Mouse (Mus musculus): ENCODE results near the gene Abhd17b. TPM values are rescaled to one million over a fixed set of nuclear protein-coding genes. Genes with fewer than 3 reads are reported as not detected.
A peak's percentile ranks its signal among the peaks of the same experiment; 100 is the strongest.

The Abhd17b gene
- polyA plus RNA-seq, 1 experiment from 2014 or later = 41.4 TPM

DNA sequence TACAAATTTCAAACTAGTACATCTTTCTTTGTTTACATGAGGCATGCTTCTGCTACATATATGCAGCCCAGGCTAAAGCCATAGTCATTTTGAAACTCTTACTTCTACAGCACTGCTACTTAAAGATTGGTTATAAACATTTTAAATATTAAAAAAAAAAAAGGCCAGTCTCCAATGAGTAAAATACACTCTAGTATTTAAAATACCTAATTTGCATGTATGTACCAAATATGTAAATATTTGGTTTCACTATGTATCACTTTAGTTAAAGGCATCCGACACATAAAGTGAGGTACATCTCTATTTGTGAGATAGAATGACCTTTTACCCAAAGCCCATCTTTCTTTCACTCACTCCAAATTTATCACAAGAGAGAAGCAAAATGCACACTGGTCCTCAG, 24.0 kb upstream of the Abhd17b start:
- Histone ChIP-seq H3K4me2 (replicated peaks) (no peak overlapping the region), H3K4me3 (no peak overlapping the region), H3K4me1 (0 out of 2 replicates have a peak, but pooled peaks cover 3% of the 10 kb centered on the region), H3K9ac (no peak overlapping the region), H3K27ac (no peak overlapping the region), H3K9me3 (no peaks in the 10 kb centered on the region), H3K36me3 (no peaks in the 10 kb centered on the region), H3K27me3 (no peaks in the 10 kb centered on the region)
- 95% methylated on average over 1 of the region's 1 CpGs for WGBS
- ATAC-seq (ENCODE audit: insufficient number of reproducible peaks, insufficient read depth, low FRiP score, low TSS enrichment) = no peak

DNA sequence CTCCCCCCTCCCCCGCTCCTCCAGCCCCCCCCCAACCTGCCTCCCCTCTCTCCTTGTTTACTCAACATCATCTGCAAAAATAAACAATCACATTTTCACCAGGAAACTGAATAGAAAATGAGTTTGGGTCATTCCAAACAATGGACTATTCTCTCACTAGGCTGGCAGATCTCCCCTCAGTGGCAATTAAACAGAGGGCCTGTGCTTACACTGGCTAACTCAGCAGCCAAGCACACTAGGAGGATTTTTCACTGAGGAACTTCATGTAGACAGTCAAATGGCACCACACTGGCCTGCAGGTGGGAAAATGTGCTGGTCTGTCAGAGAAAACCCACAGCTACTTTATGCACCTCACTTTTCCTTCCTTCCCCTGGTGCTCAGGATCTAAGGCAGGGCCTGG, 23.5 kb upstream of the Abhd17b start:
- Histone ChIP-seq H3K4me3 (no peak overlapping the region), H3K27me3 (no peaks in the 10 kb centered on the region), H3K36me3 (no peaks in the 10 kb centered on the region), H3K4me2 (replicated peaks) (no peak overlapping the region), H3K4me1 (0 out of 2 replicates have a peak, but pooled peaks cover 3% of the 10 kb centered on the region), H3K9ac (no peak overlapping the region), H3K9me3 (no peaks in the 10 kb centered on the region), H3K27ac (no peak overlapping the region)
- no peak for ATAC-seq (ENCODE audit: insufficient number of reproducible peaks, insufficient read depth, low FRiP score, low TSS enrichment)
- 57% methylated on average over 1 of the region's 1 CpGs for WGBS

DNA sequence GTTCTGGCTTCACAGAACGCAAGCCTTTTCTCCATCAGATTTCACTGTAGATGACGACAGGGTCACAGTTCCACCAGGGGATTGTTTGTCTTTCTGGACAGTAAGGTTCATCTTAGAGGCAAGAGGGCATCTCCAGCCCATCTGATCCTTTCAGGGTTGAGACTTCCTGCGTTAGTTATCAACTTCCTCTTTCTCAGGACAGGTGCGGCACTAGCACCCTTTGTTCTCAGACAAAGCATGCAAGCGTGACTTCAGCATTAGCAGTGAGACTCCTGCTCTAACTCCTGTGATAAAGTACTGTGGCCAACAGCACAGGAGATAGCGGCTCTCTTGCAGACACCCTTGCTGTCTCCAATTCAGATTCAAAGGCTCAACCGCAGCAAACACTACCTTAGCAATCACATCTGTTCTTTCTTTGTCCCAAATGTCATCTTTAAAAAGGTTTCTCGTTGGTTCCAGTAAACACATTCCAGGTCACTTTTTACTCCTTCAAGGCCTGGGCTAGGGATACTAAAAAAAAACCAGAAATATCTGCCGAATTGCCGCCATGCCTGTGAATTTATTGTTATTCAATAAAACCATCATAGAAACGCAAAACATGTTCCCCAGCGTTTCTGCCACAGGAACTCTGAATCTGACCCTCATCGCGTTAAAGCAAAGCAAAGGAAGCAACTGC, 22.2 kb upstream of the Abhd17b start:
- 66% methylated on average over 14 of the region's 14 CpGs for WGBS
- no peak for ATAC-seq (ENCODE audit: insufficient number of reproducible peaks, insufficient read depth, low FRiP score, low TSS enrichment)
- no peak overlapping the region for H3K9ac ChIP-seq

DNA sequence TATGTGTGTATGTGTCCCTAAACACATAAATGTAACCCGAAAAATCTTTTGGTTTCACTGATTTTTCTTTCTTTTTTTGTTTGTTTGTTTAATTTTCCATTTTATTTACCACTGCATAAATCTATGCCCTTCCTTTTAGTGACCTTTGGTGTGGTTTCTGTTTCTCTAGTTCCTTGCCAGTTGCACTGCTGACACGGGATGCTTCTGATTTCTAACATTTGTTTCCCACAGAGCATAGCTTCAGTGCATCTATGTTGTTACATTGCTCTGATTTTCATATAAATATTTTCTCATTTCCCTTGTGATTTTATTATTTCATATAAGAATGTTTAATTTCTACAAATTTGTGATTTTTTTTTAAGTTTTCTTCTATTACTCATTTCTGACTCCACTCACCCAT, 17.6 kb upstream of the Abhd17b start:
- Histone ChIP-seq H3K27ac (no peak overlapping the region), H3K4me3 (no peak overlapping the region), H3K4me1 (0 out of 2 replicates have a peak, but pooled peaks cover 3% of the 10 kb centered on the region), H3K9me3 (no peaks in the 10 kb centered on the region), H3K9ac (no peak overlapping the region), H3K4me2 (replicated peaks) (no peak overlapping the region), H3K27me3 (no peaks in the 10 kb centered on the region), H3K36me3 (no peaks in the 10 kb centered on the region)
- 77% methylated on average over 2 of the region's 2 CpGs for whole genome bisulfite sequencing
- no peak for ATAC-seq (ENCODE audit: insufficient number of reproducible peaks, insufficient read depth, low FRiP score, low TSS enrichment)

More for the DNA sequence above, 22.2 kb upstream of the Abhd17b start:
- H3K4me2 ChIP-seq (replicated peaks) = no peak overlapping the region
- H3K36me3 ChIP-seq = no peaks in the 10 kb centered on the region
- 0 out of 2 replicates have a peak, but pooled peaks cover 3% of the 10 kb centered on the region for H3K4me1 ChIP-seq
- no peak overlapping the region for H3K27ac ChIP-seq
- H3K4me3 ChIP-seq = no peak overlapping the region
- H3K9me3 ChIP-seq = no peaks in the 10 kb centered on the region
- H3K27me3 ChIP-seq = no peaks in the 10 kb centered on the region

DNA sequence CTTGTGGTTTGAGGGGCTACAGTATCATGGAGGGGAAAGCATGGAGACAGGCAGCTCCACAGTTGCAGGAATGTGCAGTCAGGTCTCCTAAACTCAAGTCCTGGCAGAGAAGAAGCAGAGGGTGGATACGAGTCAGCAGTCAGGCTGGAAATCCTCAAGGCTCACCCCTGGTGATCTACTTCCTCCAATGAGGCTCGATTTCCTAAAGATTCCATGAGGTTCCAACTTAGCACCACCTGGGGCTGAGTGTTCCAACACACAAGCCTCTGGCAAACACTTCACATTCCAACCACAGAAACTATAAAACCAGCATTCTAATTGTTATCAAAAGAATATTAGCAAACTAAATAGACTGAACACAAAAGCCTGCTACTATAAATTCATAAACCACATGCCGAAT, 16.1 kb upstream of the Abhd17b start:
- Histone ChIP-seq H3K4me2 (replicated peaks) (no peak overlapping the region), H3K9me3 (no peaks in the 10 kb centered on the region), H3K36me3 (no peaks in the 10 kb centered on the region), H3K9ac (no peak overlapping the region), H3K27ac (no peak overlapping the region), H3K4me3 (no peak overlapping the region), H3K27me3 (no peaks in the 10 kb centered on the region), H3K4me1 (no peaks in the 10 kb centered on the region)
- WGBS = 87% methylated on average over 3 of the region's 3 CpGs
- ATAC-seq (ENCODE audit: insufficient number of reproducible peaks, insufficient read depth, low FRiP score, low TSS enrichment) = no peak

DNA sequence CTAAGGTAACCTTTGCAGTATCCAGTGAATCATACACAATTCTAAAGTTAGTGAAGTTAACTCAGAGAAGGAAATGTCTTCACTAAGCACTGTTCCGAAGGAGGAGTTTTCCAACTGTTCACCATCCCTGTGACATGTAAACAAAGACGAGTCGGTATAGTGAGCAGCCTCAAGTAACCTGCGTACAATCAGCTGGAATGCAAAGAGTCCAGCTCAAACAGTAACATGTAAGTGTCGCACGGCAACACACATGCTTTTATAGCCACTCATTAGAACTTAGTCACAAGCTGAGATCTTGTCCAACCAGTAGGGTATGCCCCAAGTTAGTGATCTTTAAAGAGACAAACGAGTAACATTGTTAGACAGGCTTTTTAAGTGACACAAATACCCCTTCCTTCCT, 15.3 kb upstream of the Abhd17b start:
- WGBS = 86% methylated on average over 7 of the region's 7 CpGs
- Histone ChIP-seq H3K9ac (no peak overlapping the region), H3K4me1 (no peaks in the 10 kb centered on the region), H3K4me3 (no peak overlapping the region), H3K27me3 (no peaks in the 10 kb centered on the region), H3K9me3 (no peaks in the 10 kb centered on the region), H3K4me2 (replicated peaks) (no peak overlapping the region), H3K27ac (no peak overlapping the region), H3K36me3 (no peaks in the 10 kb centered on the region)
- no peak for ATAC-seq (ENCODE audit: insufficient number of reproducible peaks, insufficient read depth, low FRiP score, low TSS enrichment)

DNA sequence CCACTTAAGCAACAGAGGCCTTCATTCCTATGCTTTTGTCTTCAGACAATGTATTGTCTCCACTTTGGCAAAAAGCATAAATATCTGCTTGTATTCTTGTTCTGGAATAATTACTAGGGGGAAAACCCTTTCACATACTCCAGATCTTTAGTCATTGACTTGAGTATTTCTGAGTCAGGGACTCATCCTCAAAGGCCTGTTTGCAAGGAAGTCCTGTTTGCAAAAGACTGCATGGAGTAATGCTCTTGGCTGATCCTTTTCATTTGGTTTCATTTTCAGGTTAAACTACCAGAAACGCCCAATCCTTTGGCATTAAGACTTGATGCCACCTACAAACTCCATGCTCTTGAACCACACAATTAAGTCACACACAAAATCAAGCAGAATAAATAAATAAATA, 9.1 kb upstream of the Abhd17b start:
- H3K27ac ChIP-seq = no peak overlapping the region
- peaks cover 5% of the 10 kb centered on the region; the same call in 1 of the 2 replicates for H3K4me1 ChIP-seq
- no peak overlapping the region for H3K4me3 ChIP-seq
- ATAC-seq (ENCODE audit: insufficient number of reproducible peaks, insufficient read depth, low FRiP score, low TSS enrichment) = no peak
- H3K9me3 ChIP-seq = no peaks in the 10 kb centered on the region
- WGBS = 80% methylated on average over 1 of the region's 1 CpGs
- no peaks in the 10 kb centered on the region for H3K36me3 ChIP-seq
- H3K27me3 ChIP-seq = no peaks in the 10 kb centered on the region
- H3K9ac ChIP-seq = no peak overlapping the region
- H3K4me2 ChIP-seq (replicated peaks) = no peak overlapping the region

DNA sequence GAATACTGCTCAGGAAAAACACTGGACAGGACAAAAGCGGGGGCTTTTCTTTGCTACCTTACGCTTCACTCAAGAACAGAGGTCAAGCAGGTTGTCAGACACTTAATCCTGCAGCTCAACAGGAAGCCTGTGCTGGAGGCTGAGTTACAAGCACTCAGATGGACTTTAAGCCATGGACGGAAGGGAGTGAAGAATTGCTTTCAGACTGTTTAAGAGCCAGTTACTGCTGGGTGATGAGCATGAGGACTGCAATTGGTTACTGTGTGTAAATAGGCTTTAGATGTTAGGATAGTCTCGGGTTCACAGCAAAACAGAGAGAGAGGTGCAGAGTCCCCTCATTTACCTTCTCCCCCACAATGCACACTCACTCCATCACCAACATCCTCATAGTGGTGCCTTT, 7.7 kb upstream of the Abhd17b start:
- no peak overlapping the region for H3K9ac ChIP-seq
- no peaks in the 10 kb centered on the region for H3K9me3 ChIP-seq
- WGBS = 69% methylated on average over 4 of the region's 4 CpGs
- ATAC-seq (ENCODE audit: insufficient number of reproducible peaks, insufficient read depth, low FRiP score, low TSS enrichment) = no peak
- no peak overlapping the region for H3K4me2 ChIP-seq (replicated peaks)
- H3K4me3 ChIP-seq = no peak overlapping the region
- peaks cover 5% of the 10 kb centered on the region; the same call in 1 of the 2 replicates for H3K4me1 ChIP-seq
- H3K36me3 ChIP-seq = no peaks in the 10 kb centered on the region
- no peaks in the 10 kb centered on the region for H3K27me3 ChIP-seq
- no peak overlapping the region for H3K27ac ChIP-seq

DNA sequence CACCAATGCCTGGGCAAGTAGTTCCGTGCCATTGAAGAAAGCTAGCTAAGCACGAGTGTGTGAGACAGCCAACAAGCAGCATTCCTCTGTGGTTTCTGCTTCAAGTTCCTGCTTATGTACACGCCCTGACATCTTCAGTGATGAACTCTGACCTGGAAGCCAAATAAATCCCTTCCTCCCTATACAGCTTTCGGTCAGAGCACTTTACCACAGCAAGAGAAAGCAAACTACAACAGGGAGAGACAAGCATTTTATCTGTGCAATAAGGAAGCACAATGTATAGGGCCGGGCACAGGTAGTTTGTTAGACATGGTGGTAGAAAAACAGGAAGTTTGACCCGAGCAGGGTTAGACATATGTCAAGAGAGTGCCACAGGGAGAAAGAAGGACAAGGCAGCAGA, 6.8 kb upstream of the Abhd17b start:
- Histone ChIP-seq H3K9me3 (no peaks in the 10 kb centered on the region), H3K4me1 (peaks cover 5% of the 10 kb centered on the region; the same call in 1 of the 2 replicates), H3K36me3 (no peaks in the 10 kb centered on the region), H3K27me3 (no peaks in the 10 kb centered on the region), H3K4me3 (no peak overlapping the region), H3K9ac (no peak overlapping the region), H3K4me2 (replicated peaks) (no peak overlapping the region), H3K27ac (no peak overlapping the region)
- no peak for ATAC-seq (ENCODE audit: insufficient number of reproducible peaks, insufficient read depth, low FRiP score, low TSS enrichment)
- WGBS = 78% methylated on average over 6 of the region's 6 CpGs

DNA sequence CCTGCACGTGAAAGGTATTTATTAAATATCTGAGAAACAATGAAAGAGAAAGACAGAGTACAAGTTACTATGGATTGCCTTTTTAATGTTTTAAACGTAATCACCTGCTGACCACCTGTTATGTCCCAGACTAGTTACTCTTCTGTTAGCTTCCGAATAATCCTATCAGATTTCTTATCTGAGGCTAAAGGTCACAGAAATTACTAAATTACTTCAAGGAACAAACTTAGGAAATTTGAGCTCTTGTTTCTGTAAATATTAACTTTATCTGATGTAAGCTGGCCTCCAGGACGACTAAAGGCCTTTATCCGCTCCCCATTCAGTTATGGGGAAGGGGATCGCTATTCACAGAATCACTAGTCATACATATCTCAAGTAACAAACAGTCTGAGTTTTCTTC, 1.3 kb upstream of the Abhd17b start:
- H3K27me3 ChIP-seq = no peaks in the 10 kb centered on the region
- H3K4me1 ChIP-seq = peaks cover 27% of the 10 kb centered on the region
- H3K9ac ChIP-seq = peak overlapping the region; percentile 67; the same call in 1 of the 2 replicates
- no peaks in the 10 kb centered on the region for H3K9me3 ChIP-seq
- H3K27ac ChIP-seq = no peak overlapping the region
- H3K36me3 ChIP-seq = no peaks in the 10 kb centered on the region
- 34% methylated on average over 6 of the region's 6 CpGs for WGBS
- H3K4me2 ChIP-seq (replicated peaks) = peak overlapping the region; percentile 71
- ATAC-seq (ENCODE audit: insufficient number of reproducible peaks, insufficient read depth, low FRiP score, low TSS enrichment) = no peak
- peak overlapping the region; percentile 89 for H3K4me3 ChIP-seq

DNA sequence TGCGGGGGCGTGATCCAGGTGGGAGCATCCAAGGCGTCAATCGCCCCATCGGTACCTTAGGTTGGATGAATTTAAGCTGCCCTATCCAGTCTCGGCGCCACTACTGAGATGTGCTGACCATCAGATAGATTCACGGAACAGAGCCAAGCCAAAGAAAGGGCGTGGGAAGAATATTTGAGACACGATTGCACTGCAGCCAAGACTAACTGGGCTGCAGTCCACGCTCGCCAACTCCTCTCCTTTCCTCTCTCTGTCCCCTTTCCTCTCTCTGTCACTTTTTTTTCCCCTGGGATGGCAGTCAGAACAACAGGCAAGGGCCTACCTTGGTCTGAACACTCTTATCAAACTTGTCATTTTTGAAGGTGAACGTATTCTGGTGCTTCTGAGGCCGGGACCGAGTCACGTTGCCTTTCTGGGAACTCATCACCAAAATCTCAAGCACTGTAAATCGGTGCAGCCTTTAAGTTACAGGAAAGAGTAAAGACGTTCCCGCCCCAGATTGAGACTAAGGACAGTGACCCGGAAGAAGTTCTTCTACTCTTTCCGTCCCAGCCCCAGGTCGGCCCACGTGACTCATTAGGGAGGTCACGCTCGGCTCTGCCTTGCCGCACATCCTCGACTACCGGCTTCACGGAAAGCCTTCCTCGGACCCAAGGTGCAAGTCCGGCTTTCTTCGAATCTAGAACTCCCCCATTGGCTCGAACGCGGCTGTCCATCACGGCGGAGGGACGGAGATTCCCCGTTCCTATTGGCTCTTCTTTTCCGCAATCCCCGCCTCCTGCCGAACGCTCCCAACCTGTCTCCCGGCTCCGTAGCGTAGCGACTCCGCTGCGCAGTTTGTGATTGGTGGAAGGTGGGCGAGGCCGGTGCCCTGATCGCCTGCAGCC, 457 bp upstream of the Abhd17b start, which contains the start of gene 1110059E24Rik:
Gene 1110059E24Rik (minus strand): TSS at position 692 of the 887 bp plus-strand sequence.
- Histone ChIP-seq H3K4me2 (replicated peaks) (peak within 1 kb of the TSS; percentile 71), H3K9ac (peak within 1 kb of the TSS; percentile 94), H3K36me3 (no peaks in the 10 kb centered on the region), H3K4me3 (peak within 1 kb of the TSS; percentile 89), H3K27me3 (no peaks in the 10 kb centered on the region), H3K9me3 (no peaks in the 10 kb centered on the region), H3K27ac (peak within 1 kb of the TSS; percentile 98), H3K4me1 (peaks cover 25% of the 10 kb centered on the region)
- peak; percentile 100 for ATAC-seq (ENCODE audit: insufficient number of reproducible peaks, insufficient read depth, low FRiP score, low TSS enrichment)
- WGBS = 4% methylated on average over 52 of the region's 52 CpGs

DNA sequence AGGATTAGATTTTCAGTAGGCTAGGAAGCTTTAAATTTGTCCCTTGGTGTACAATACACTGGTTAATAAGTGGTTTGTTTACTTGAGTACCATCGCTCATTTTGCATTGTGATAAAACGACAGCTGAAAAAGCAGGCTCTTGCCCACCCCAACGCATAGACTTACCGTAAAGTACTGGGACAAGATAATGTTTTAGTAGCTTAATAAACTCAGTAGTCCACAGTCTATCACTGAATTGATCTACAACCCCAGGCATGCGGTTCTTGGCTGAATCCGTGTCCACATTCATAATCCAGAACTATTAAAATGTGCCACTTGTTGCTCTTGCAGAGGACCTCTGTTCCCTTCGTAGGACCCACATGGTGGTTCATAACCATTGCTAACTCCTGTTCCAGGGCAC, 1.8 kb downstream of the Abhd17b start:
- Histone ChIP-seq H3K27ac (no peak overlapping the region), H3K27me3 (no peaks in the 10 kb centered on the region), H3K4me2 (replicated peaks) (peak overlapping the region; percentile 71), H3K36me3 (no peaks in the 10 kb centered on the region), H3K4me1 (peaks cover 22% of the 10 kb centered on the region; the same call in 1 of the 2 replicates), H3K9me3 (no peaks in the 10 kb centered on the region), H3K9ac (no peak overlapping the region), H3K4me3 (peak overlapping the region; percentile 89)
- 82% methylated on average over 7 of the region's 7 CpGs for WGBS
- no peak for ATAC-seq (ENCODE audit: insufficient number of reproducible peaks, insufficient read depth, low FRiP score, low TSS enrichment)

All from embryonic facial prominence, embryonic 12.5 days (tissue).